Mouse (Mus musculus) kidney, adult 2 months (tissue): Measurements from ENCODE around the gene Inpp5d.
A peak's percentile ranks its signal among the peaks of the same experiment; 100 is the strongest.

Experiments
- CTCF ChIP-seq: fragments of 200-500 bp; conservative IDR thresholded peaks from 2 replicates; pipeline ENCODE4 v1.5.1; 2011; ENCODE audit warnings: low read depth, mild to moderate bottlenecking, control low read depth, low read length, moderate library complexity, mixed read lengths; ENCODE audit not compliant: insufficient read depth, insufficient read length
- POLR2A ChIP-seq: fragments of 200-500 bp; IDR thresholded peaks from one replicate; pipeline ENCODE4 v1.6.1; 2011; ENCODE audit warnings: low read depth, low read length, control low read depth

DNA sequence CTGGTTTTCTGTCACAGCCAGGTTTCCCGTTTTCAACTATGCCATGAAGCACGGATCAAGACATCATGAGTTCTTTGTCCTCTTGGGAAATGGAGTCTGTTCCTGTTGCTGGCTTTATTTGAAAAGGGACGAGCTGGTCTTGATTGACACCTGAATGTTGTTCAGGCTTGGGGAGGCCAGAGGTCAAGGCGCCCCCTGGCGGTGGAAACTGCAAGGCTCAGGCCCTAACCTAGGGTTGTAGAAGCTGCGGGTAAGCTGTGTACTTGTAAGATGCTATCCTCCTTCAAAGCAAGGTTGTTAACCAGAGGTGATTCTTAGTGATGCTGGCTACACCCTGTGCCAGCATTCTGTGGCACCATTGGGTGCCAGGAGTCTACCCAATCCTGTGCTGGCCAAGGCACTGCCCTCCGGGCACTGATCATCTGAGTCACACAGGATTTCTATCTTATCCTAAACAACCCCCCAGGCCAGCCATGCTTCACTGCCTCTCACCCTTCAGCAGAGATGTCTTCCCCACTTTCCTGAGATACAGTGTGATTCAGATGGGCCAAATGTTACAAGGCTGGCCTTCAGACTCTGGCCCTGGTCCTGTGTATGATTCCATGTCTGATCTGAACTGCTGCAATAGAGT is 11.6 kb upstream of the Inpp5d start:
- peak; percentile 84 for TF ChIP-seq CTCF
- no peak for TF ChIP-seq POLR2A
